Mouse (Mus musculus): ENCODE data around the gene Cdon. TPM values are rescaled to one million over a fixed set of nuclear protein-coding genes. Genes with fewer than 3 reads are reported as not detected.

Gene Cdon
- total and polyA plus RNA-seq, 2 experiments from 2014 or later, result 1.3 to 13.7 TPM

DNA sequence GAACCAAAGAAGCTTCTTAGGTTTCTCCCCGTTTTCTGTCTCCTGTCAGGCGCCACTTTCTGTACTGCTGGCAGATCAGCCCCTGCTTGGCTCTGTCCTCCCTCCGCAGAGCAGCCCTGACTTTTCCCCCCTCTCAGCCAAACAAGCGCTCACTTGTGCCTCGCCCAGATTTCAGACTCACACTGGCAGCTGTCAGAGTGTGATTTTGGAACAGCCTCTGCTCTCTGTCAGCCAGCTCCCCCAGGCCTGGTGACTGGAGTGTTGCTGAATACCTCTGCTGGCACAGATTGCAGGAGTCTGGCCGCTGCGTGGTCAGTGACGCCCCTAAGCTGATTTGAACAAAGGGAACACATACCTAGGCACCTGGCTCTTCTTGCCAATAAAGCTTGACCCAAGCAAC, 87.3 kb downstream of the Cdon start:
- no peak overlapping the region for H3K9ac ChIP-seq
- no peaks in the 10 kb centered on the region for H3K4me1 ChIP-seq (ENCODE audit: insufficient read depth)
- ATAC-seq, result peak; percentile 92
- 24% methylated on average over 8 of the region's 8 CpGs for WGBS
- H3K4me3 ChIP-seq (ENCODE audit: low read depth, low read length), result no peak overlapping the region
- H3K27me3 ChIP-seq (ENCODE audit: insufficient read depth, low read length), result no peaks in the 10 kb centered on the region
- H3K9me3 ChIP-seq (ENCODE audit: low read length), result no peaks in the 10 kb centered on the region
- no peak for TF ChIP-seq CTCF (IDR thresholded peaks at IDR 0.05; ENCODE audit: low read depth)
- H3K36me3 ChIP-seq (ENCODE audit: insufficient read depth), result peaks cover 12% of the 10 kb centered on the region
- peak overlapping the region; percentile 54 for H3K27ac ChIP-seq (ENCODE audit: low read depth, low read length)
- peak; percentile 81 for DNase-seq
- no peak overlapping the region for H3K4me2 ChIP-seq (ENCODE audit: low read depth)

DNA sequence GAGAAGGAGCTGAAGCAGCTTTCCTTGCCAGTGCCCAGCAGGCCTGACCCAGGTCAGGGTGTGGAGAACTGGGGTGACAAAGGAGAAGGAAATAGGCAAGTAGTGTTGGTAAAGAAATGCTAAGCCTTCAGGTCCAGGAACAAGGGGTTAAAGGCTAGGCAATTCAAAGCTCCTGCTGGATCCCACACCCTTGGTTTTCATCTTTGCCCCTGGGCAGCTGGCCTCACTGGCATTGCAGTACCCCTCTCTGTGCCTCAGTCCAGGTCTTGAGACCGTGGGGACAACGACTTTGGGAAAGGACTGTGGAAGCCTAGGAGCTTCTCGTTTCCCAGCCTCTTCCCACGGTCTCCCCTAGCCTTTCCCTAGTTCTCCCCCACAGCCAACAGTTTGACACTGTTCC, 93.0 kb downstream of the Cdon start:
- Histone ChIP-seq H3K9me3 (ENCODE audit: low read length) (no peaks in the 10 kb centered on the region), H3K4me1 (ENCODE audit: insufficient read depth) (no peaks in the 10 kb centered on the region), H3K27ac (ENCODE audit: low read depth, low read length) (no peak overlapping the region), H3K4me3 (ENCODE audit: low read depth, low read length) (no peak overlapping the region), H3K9ac (no peak overlapping the region), H3K27me3 (ENCODE audit: insufficient read depth, low read length) (no peaks in the 10 kb centered on the region), H3K4me2 (ENCODE audit: low read depth) (no peak overlapping the region), H3K36me3 (ENCODE audit: insufficient read depth) (no peaks in the 10 kb centered on the region)
- no peak for DNase-seq
- ATAC-seq, result no peak
- no peak for TF ChIP-seq CTCF (IDR thresholded peaks at IDR 0.05; ENCODE audit: low read depth)
- WGBS, result 82% methylated on average over 4 of the region's 4 CpGs

DNA sequence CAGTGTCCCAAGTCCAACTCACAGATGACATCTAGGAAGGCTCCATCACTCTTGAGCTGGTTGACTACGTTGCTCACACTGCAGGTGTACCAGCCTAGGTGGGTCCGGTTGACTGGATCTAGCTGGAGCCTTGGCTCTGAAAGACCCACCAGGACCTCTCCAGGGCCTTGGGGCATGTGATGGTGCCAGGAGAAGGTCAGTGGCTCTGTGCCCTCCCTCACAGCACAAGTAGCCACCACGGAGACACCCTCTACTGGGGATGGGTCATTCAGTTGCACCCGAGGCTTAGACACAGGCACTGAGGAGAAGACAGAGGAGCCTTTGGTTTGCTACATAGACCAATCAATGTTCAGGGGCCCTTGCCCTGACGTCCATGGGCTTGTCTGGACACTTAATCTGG, 95.3 kb downstream of the Cdon start:
- Histone ChIP-seq H3K27me3 (ENCODE audit: insufficient read depth, low read length) (no peaks in the 10 kb centered on the region), H3K9me3 (ENCODE audit: low read length) (no peaks in the 10 kb centered on the region), H3K4me1 (ENCODE audit: insufficient read depth) (no peaks in the 10 kb centered on the region), H3K4me2 (ENCODE audit: low read depth) (no peak overlapping the region), H3K9ac (no peak overlapping the region), H3K27ac (ENCODE audit: low read depth, low read length) (no peak overlapping the region), H3K4me3 (ENCODE audit: low read depth, low read length) (no peak overlapping the region), H3K36me3 (ENCODE audit: insufficient read depth) (no peaks in the 10 kb centered on the region)
- WGBS, result 81% methylated on average over 5 of the region's 5 CpGs
- no peak for TF ChIP-seq CTCF (IDR thresholded peaks at IDR 0.05; ENCODE audit: low read depth)
- DNase-seq (no peak), ATAC-seq (no peak)

DNA sequence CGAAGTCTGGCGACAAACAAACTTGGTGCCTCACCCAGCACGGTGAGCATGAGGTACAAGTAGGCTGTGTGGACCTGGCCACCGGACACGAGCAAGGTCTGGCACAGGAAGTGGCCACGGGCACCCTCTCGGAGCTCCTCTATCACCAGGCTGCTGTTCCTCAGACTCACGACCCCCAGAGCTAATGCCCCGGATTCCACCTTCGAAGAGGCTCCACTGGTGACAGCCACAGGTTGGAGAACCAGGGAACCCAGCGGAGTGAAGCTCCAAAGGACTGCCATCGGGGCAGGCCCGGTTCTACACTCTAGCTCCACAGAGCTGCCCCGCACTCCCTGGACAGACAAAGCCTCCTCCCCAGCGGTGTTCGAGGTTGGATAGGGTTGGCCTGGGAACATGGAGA, 95.8 kb downstream of the Cdon start:
- ATAC-seq, result no peak
- no peaks in the 10 kb centered on the region for H3K27me3 ChIP-seq (ENCODE audit: insufficient read depth, low read length)

DNA sequence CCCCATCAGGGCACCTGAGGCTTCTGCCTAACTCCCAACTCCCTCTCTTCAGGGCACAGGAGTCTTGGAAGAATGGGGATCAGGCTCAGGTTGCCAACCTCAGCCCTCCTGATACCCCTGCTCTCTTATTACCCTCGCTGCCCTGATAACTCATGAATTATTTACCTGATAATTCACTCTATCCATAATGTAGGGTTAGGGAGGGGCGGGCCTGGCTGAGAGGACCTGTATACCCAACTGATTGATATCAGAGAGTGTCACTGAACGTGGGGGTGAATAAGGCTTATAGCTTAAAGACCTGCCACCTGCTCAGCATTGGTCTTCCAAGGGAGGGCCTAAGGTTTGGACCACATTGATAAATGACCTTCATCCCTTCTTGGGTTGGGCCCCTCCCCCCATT, 97.2 kb downstream of the Cdon start, which contains the start of gene Gm1113:
Gene Gm1113 (minus strand): TSS at position 101 of the 400 bp plus-strand sequence.
- WGBS, result 81% methylated on average over 3 of the region's 3 CpGs
- no peak for TF ChIP-seq CTCF (IDR thresholded peaks at IDR 0.05; ENCODE audit: low read depth)

More for the DNA sequence above, 95.8 kb downstream of the Cdon start:
- Histone ChIP-seq H3K4me2 (ENCODE audit: low read depth) (no peak overlapping the region), H3K9me3 (ENCODE audit: low read length) (no peaks in the 10 kb centered on the region), H3K4me3 (ENCODE audit: low read depth, low read length) (no peak overlapping the region), H3K9ac (no peak overlapping the region), H3K36me3 (ENCODE audit: insufficient read depth) (no peaks in the 10 kb centered on the region), H3K4me1 (ENCODE audit: insufficient read depth) (no peaks in the 10 kb centered on the region), H3K27ac (ENCODE audit: low read depth, low read length) (no peak overlapping the region)
- no peak for TF ChIP-seq CTCF (IDR thresholded peaks at IDR 0.05; ENCODE audit: low read depth)
- 94% methylated on average over 16 of the region's 16 CpGs for WGBS
- DNase-seq, result no peak

DNA sequence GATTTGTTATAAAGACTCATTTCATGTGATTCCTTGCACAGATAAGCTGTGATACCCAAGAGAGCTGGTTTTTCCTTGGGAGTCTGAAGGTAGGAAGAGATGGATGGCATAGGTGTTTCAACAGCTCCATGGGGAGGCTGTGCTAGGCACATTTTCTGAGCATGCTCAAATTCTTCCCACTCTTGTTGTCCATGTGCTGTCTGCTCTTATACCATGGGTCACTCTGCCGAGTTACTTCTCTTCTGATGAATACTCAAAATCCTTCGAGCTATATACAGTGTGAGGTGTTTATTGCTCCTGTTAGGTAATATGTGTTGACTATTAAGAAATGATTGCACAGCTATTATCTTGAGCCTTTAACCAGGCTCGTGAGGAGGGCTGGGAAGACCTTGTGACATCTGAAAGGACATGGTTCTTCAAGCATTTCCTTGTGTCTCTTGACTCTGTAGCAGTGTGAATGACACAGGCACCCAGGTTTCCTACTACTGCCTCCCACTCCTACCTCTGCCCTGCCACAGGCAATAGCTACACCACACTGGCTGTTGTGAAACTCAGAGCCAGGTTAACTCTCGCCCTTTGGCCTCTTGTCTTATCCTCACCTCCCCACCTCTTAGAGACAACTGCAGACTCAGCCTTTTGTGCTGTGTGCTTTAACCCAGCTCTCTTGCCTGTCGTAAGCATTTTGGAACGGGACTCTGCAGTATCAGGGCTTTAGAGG, 99.9 kb downstream of the Cdon start:
- DNase-seq (no peak), ATAC-seq (no peak)
- no peaks in the 10 kb centered on the region for H3K36me3 ChIP-seq (ENCODE audit: insufficient read depth)
- H3K27ac ChIP-seq (ENCODE audit: low read depth, low read length), result no peak overlapping the region
- no peaks in the 10 kb centered on the region for H3K27me3 ChIP-seq (ENCODE audit: insufficient read depth, low read length)
- no peak overlapping the region for H3K4me3 ChIP-seq (ENCODE audit: low read depth, low read length)
- WGBS, result 81% methylated on average over 6 of the region's 6 CpGs
- no peak for TF ChIP-seq CTCF (IDR thresholded peaks at IDR 0.05; ENCODE audit: low read depth)
- H3K4me1 ChIP-seq (ENCODE audit: insufficient read depth), result peaks cover 14% of the 10 kb centered on the region
- H3K9ac ChIP-seq, result no peak overlapping the region
- H3K4me2 ChIP-seq (ENCODE audit: low read depth), result no peak overlapping the region
- H3K9me3 ChIP-seq (ENCODE audit: low read length), result no peaks in the 10 kb centered on the region

More for the DNA sequence above, 97.2 kb downstream of the Cdon start, which contains the start of gene Gm1113:
- H3K4me1 ChIP-seq (ENCODE audit: insufficient read depth), result peaks cover under 1% of the 10 kb centered on the region; the same call in 1 of the 2 replicates
- no peak within 1 kb of the TSS for H3K4me3 ChIP-seq (ENCODE audit: low read depth, low read length)
- no peak within 1 kb of the TSS for H3K27ac ChIP-seq (ENCODE audit: low read depth, low read length)
- H3K9me3 ChIP-seq (ENCODE audit: low read length), result no peaks in the 10 kb centered on the region
- no peak within 1 kb of the TSS for H3K9ac ChIP-seq
- no peak for DNase-seq
- H3K4me2 ChIP-seq (ENCODE audit: low read depth), result no peak within 1 kb of the TSS
- no peaks in the 10 kb centered on the region for H3K36me3 ChIP-seq (ENCODE audit: insufficient read depth)
- no peak for ATAC-seq
- H3K27me3 ChIP-seq (ENCODE audit: insufficient read depth, low read length), result no peaks in the 10 kb centered on the region

- Histone ChIP-seq H3K4me3 (ENCODE audit: low read depth, low read length) (no peak overlapping the region), H3K4me1 (ENCODE audit: insufficient read depth) (peaks cover 14% of the 10 kb centered on the region), H3K27me3 (ENCODE audit: insufficient read depth, low read length) (no peaks in the 10 kb centered on the region), H3K9ac (no peak overlapping the region), H3K9me3 (ENCODE audit: low read length) (no peaks in the 10 kb centered on the region), H3K36me3 (ENCODE audit: insufficient read depth) (no peaks in the 10 kb centered on the region), H3K4me2 (ENCODE audit: low read depth) (no peak overlapping the region), H3K27ac (ENCODE audit: low read depth, low read length) (no peak overlapping the region)
- WGBS, result 80% methylated on average over 2 of the region's 2 CpGs
- TF ChIP-seq CTCF (IDR thresholded peaks at IDR 0.05; ENCODE audit: low read depth), result no peak
- DNase-seq, result no peak
- no peak for ATAC-seq
These were observed 101.3 kb downstream of the Cdon start for GRCm38 (mm10) chr9:35522241-35522640.
